Mouse (Mus musculus) CH12.LX (cell line): ENCODE measurements around the gene Kcnc4.

Source experiments
- CTCF ChIP-seq, 2 experiments: IDR thresholded peaks in 1 of 2; conservative IDR thresholded peaks in 1 of 2; 2 replicates each; pipeline ENCODE4 v1.5.1; 2011 to 2012; ENCODE audit warnings: low read depth in 2 of 2, low read length in 2 of 2, improper control_type of control experiment in 1 of 2, inconsistent platforms in 1 of 2, mild to moderate bottlenecking in 1 of 2, moderate library complexity in 1 of 2
- KAT2A ChIP-seq: IDR thresholded peaks from 2 replicates; pipeline ENCODE4 v1.6.1; 2012; ENCODE audit warnings: low read length, improper control_type of control experiment, inconsistent platforms; ENCODE audit not compliant: insufficient replicate concordance
- NRF1 ChIP-seq: IDR thresholded peaks from 2 replicates; pipeline ENCODE4 v1.6.1; 2014; ENCODE audit warnings: low read depth, mild to moderate bottlenecking, inconsistent platforms, low read length, improper control_type of control experiment, moderate library complexity
- POLR2A ChIP-seq: IDR thresholded peaks from 2 replicates; pipeline ENCODE4 v1.6.1; 2011; ENCODE audit warnings: low read depth, mild to moderate bottlenecking, improper control_type of control experiment, low read length

- TF ChIP-seq CTCF (conservative IDR thresholded peaks at IDR 0.05 in 1 of 2, IDR thresholded peaks at IDR 0.05 in 1 of 2; ENCODE audit: low read depth in 2 of 2, low read length in 2 of 2) (no peak), KAT2A (no peak), POLR2A (no peak), NRF1 (no peak)
Observed at GRCm38 (mm10) chr3:107507966-107508365, 48.6 kb upstream of the Kcnc4 start.
